Mouse (Mus musculus) neural tube, embryonic 13.5 days (tissue): Measurements from ENCODE around the gene Ptcd2. TPM values are rescaled to one million over a fixed set of nuclear protein-coding genes. Genes with fewer than 3 reads are reported as not detected.

ENCODE experiments used
- ATAC-seq: fragments of 200-750 bp; cut with Nextera tagmentation; 2 replicates; pipeline ENCODE4 v1.8.0; 2017; ENCODE audit warnings: low read depth, mild to moderate bottlenecking, moderate TSS enrichment, moderate library complexity
- H3K27ac ChIP-seq: fragments of 300-500 bp; sonication (generic); replicated peaks from 2 replicates; pipeline ENCODE4 v1.5.1; 2015; ENCODE audit warnings: moderate library complexity, mild to moderate bottlenecking, inconsistent platforms
- H3K27me3 ChIP-seq: fragments of 300-500 bp; sonication (generic); 2 replicates; pipeline ENCODE4 v1.6.1; 2015; ENCODE audit warnings: mild to moderate bottlenecking, inconsistent platforms
- H3K36me3 ChIP-seq: fragments of 300-500 bp; sonication (generic); 2 replicates; pipeline ENCODE4 v1.6.1; 2015; ENCODE audit warnings: mild to moderate bottlenecking, inconsistent platforms
- H3K4me1 ChIP-seq: fragments of 300-500 bp; sonication (generic); replicated peaks from 2 replicates; pipeline ENCODE4 v1.6.1; 2015; ENCODE audit warnings: inconsistent platforms
- H3K4me2 ChIP-seq: fragments of 300-500 bp; sonication (generic); 2 replicates; pipeline ENCODE4 v1.6.1; 2015; ENCODE audit warnings: inconsistent platforms, mild to moderate bottlenecking, moderate library complexity
- H3K4me3 ChIP-seq: fragments of 300-500 bp; sonication (generic); 2 replicates; pipeline ENCODE4 v1.5.1; 2015; ENCODE audit warnings: mild to moderate bottlenecking, inconsistent platforms
- H3K9ac ChIP-seq: fragments of 300-500 bp; sonication (generic); 2 replicates; pipeline ENCODE4 v1.6.1; 2015; ENCODE audit warnings: moderate library complexity, mild to moderate bottlenecking, inconsistent platforms
- H3K9me3 ChIP-seq: fragments of 300-500 bp; sonication (generic); 2 replicates; pipeline ENCODE4 v1.6.1; 2016; ENCODE audit warnings: inconsistent platforms
- WGBS: fragments of 180-500 bp; shearing (Covaris S2); methylation state at CpG from one replicate; pipeline ENCODE4 v1.1.7; 2015; 5-methylcytosine and 5-hydroxymethylcytosine counted together
- polyA plus RNA-seq: library from polyadenylated mRNA; unstranded; fragments of >200 nt; fragmentation: Nextera tagmentation; extraction: Ambion mirVana; gene quantifications from 2 replicates; pipeline ENCODE4 v1.2.1, GENCODE M21; 2015

Gene Ptcd2
- polyA plus RNA-seq, 1 experiment from 2014 or later = 52.8 TPM

- Histone ChIP-seq H3K4me2 (no peak overlapping the region), H3K4me1 (peaks cover under 1% of the 10 kb centered on the region; the same call in 1 of the 2 replicates), H3K27ac (no peak overlapping the region), H3K4me3 (no peak overlapping the region), H3K9ac (no peak overlapping the region), H3K27me3 (no peaks in the 10 kb centered on the region), H3K9me3 (no peaks in the 10 kb centered on the region), H3K36me3 (no peaks in the 10 kb centered on the region)
- WGBS = 93% methylated on average over 8 of the region's 8 CpGs
- no peak for ATAC-seq
Measured at GRCm38 (mm10) chr13:99290766-99291165, 53.7 kb downstream of the Ptcd2 start.

GRCm38 (mm10) chr13:99287786-99288185 lies 56.7 kb downstream of the Ptcd2 start:
- H3K4me2 ChIP-seq = no peak overlapping the region
- ATAC-seq = no peak
- no peaks in the 10 kb centered on the region for H3K36me3 ChIP-seq
- H3K27ac ChIP-seq = no peak overlapping the region
- H3K9ac ChIP-seq = no peak overlapping the region
- H3K4me1 ChIP-seq = peaks cover 30% of the 10 kb centered on the region
- no peak overlapping the region for H3K4me3 ChIP-seq
- H3K9me3 ChIP-seq = no peaks in the 10 kb centered on the region
- H3K27me3 ChIP-seq = no peaks in the 10 kb centered on the region
- 80% methylated on average over 9 of the region's 9 CpGs for WGBS

DNA sequence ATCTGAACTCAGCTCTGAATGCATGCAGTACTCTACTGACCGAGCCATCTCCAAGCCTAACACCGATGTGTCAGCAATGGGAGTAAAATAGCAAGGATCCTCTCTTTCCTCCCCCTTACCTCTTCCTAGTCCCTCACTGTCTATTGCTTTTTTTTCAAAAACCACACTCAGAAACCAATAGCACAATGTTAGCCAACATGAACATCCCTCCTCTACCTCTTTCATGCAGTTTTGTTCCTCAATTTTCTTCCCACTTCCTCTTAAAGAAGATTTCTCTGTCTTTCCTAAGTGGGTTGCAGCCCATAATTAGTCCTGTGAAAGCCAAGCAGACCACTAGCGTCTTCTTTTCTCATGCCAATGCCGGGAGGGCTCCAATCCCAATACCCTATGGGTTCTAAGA lies 57.3 kb downstream of the Ptcd2 start:
- no peaks in the 10 kb centered on the region for H3K27me3 ChIP-seq
- H3K9me3 ChIP-seq = no peaks in the 10 kb centered on the region
- H3K36me3 ChIP-seq = no peaks in the 10 kb centered on the region
- 88% methylated on average over 4 of the region's 4 CpGs for whole genome bisulfite sequencing
- H3K4me2 ChIP-seq = no peak overlapping the region
- no peak overlapping the region for H3K4me3 ChIP-seq
- H3K9ac ChIP-seq = no peak overlapping the region
- H3K4me1 ChIP-seq = peaks cover 31% of the 10 kb centered on the region
- H3K27ac ChIP-seq = no peak overlapping the region
- ATAC-seq = no peak

DNA sequence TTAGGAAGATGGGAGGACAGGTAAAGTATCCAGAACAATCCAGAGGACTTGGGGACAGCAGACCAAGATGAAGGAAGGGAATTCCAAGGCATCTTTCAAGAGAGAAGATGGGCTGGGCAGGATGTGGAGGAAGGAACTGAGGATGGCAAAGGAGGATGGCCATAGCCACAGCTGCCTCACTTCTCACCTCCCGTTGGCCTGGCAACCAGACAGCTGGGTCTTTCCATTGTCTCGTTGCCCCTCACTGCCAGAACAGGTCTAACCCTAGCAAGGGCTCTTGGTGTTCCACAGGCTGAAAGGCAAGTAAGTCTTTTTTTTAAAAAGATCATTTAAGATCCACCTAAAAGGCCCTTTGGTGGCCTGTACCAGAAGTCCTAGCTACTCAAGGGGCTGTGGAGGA lies 59.3 kb downstream of the Ptcd2 start:
- no peak for ATAC-seq
- Histone ChIP-seq H3K27ac (peak overlapping the region; percentile 81), H3K9me3 (no peaks in the 10 kb centered on the region), H3K36me3 (no peaks in the 10 kb centered on the region), H3K4me2 (no peak overlapping the region), H3K9ac (no peak overlapping the region), H3K4me1 (peaks cover 31% of the 10 kb centered on the region), H3K4me3 (no peak overlapping the region), H3K27me3 (no peaks in the 10 kb centered on the region)
- 49% methylated on average over 2 of the region's 2 CpGs for WGBS

DNA sequence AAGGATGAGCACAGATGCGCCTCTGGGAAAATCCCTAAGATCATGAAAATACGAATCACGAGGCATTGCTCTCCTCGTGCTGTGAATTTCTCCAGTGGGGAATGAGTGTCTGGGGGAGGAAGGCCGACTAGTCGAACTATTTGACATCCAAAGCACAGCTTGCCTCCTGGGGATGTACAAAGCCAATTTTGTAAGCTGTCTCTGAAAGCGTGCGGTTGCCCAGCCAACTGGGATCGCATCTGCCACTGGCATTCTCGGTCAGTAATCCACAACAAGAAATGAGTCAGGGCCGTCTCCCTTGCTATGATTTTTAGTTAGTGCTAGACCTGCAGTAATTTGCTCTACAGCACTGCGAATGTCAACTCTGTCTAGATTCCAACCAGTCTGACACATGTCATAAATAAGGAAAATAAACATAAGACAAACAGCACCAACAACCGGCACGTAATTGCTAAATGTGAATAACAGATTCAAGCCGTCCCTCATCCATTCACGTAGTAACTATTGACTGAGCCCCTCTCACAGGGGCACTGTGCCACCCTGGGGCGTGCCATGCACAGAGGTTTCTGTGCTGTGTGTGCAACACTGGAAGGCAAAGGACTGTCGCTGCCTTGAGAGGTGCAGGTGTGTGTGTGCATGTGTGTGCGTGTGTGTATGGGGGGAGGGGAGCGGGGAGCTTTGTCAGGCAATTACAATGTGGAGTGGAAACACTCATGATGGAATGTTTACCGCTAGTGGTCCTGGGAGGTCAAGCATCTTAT lies 59.9 kb downstream of the Ptcd2 start:
- 44% methylated on average over 21 of the region's 21 CpGs for WGBS
- Histone ChIP-seq H3K9ac (no peak overlapping the region), H3K9me3 (no peaks in the 10 kb centered on the region)

DNA sequence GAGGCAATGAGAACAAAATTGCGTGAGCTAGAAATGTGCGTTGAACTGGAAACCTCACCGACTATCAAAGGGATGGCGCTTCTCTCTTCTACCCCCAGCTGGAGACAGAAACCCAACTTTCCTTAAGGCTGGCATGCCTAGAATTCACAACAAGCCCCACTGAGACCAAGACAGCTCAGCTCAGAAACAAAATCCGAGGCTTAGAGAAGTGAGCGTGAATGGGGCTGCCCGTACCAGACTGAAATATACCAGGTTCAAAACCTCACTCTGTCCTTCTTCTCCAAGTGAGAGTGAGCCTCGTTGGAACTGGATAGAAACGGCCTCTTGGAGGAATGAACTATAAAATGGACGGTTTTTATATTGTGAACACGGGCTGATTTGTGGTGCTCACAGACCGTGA lies 60.6 kb downstream of the Ptcd2 start:
- WGBS = 56% methylated on average over 12 of the region's 12 CpGs

More for the DNA sequence above, 59.9 kb downstream of the Ptcd2 start:
- ATAC-seq = peak; percentile 88
- Histone ChIP-seq H3K4me3 (no peak overlapping the region), H3K4me1 (peaks cover 31% of the 10 kb centered on the region), H3K4me2 (peak overlapping the region; percentile 33), H3K27me3 (no peaks in the 10 kb centered on the region), H3K27ac (peak overlapping the region; percentile 81), H3K36me3 (no peaks in the 10 kb centered on the region)

DNA sequence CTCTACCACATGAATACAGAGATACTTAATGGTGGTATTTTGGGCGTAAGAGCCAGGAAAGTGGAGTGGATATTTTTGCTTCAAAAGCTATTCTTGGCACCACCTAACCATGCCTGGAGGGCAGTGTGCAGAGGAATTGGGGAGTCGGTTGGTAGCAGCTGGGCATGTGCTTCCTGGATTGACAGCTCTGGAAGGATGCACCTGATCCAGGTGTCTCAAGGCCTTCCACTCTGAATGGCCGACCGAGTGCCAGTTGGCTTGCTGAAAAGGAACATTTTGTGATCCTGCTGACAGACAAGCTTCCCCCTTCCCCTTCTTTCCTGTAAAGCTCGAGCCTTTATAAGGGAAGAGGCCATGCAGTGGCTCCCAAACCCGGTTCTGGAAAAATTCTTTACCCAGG lies 61.5 kb downstream of the Ptcd2 start:
- H3K9me3 ChIP-seq = no peaks in the 10 kb centered on the region
- H3K27me3 ChIP-seq = no peaks in the 10 kb centered on the region
- no peaks in the 10 kb centered on the region for H3K36me3 ChIP-seq
- H3K9ac ChIP-seq = no peak overlapping the region
- H3K4me2 ChIP-seq = no peak overlapping the region
- WGBS = 83% methylated on average over 6 of the region's 6 CpGs
- no peak for ATAC-seq
- H3K27ac ChIP-seq = no peak overlapping the region
- H3K4me3 ChIP-seq = no peak overlapping the region
- peaks cover 35% of the 10 kb centered on the region for H3K4me1 ChIP-seq

More for the DNA sequence above, 60.6 kb downstream of the Ptcd2 start:
- Histone ChIP-seq H3K4me2 (peak overlapping the region; percentile 33), H3K4me3 (no peak overlapping the region), H3K36me3 (no peaks in the 10 kb centered on the region), H3K9me3 (no peaks in the 10 kb centered on the region), H3K27me3 (no peaks in the 10 kb centered on the region), H3K4me1 (peaks cover 35% of the 10 kb centered on the region), H3K27ac (peak overlapping the region; percentile 81), H3K9ac (no peak overlapping the region)
- ATAC-seq = 0 out of 2 replicates have a peak, but pooled peaks have one; percentile 27

GRCm38 (mm10) chr13:99279351-99279750 lies 65.2 kb downstream of the Ptcd2 start:
- no peak for ATAC-seq
- Histone ChIP-seq H3K4me3 (no peak overlapping the region), H3K27ac (no peak overlapping the region), H3K36me3 (no peaks in the 10 kb centered on the region), H3K27me3 (no peaks in the 10 kb centered on the region), H3K9ac (no peak overlapping the region), H3K9me3 (no peaks in the 10 kb centered on the region), H3K4me2 (no peak overlapping the region), H3K4me1 (peaks cover 21% of the 10 kb centered on the region)
- WGBS = 75% methylated on average over 10 of the region's 10 CpGs

DNA sequence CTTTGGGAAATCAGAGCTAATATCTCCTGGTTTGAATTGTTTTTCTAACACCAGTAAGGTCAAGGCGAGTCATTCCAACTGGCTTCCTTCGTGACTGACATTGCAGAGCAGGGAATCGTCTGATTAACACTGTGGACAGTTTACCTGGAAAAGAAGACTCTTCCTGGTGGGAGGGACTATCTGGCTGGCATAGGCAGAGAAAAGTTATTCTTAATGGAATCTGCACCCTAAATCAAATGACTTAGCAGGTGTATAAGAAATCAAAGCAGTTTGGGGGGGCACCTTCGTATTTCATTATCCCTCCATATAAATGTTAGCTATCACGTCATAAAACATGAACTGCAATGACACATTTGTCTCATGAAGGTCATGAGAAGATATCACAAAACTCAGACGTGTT lies 66.0 kb downstream of the Ptcd2 start:
- H3K9ac ChIP-seq = no peak overlapping the region
- no peak overlapping the region for H3K4me2 ChIP-seq
- H3K4me3 ChIP-seq = no peak overlapping the region
- H3K4me1 ChIP-seq = peaks cover 13% of the 10 kb centered on the region
- H3K36me3 ChIP-seq = no peaks in the 10 kb centered on the region
- no peaks in the 10 kb centered on the region for H3K9me3 ChIP-seq
- 82% methylated on average over 6 of the region's 6 CpGs for WGBS
- no peak overlapping the region for H3K27ac ChIP-seq
- no peak for ATAC-seq
- no peaks in the 10 kb centered on the region for H3K27me3 ChIP-seq

DNA sequence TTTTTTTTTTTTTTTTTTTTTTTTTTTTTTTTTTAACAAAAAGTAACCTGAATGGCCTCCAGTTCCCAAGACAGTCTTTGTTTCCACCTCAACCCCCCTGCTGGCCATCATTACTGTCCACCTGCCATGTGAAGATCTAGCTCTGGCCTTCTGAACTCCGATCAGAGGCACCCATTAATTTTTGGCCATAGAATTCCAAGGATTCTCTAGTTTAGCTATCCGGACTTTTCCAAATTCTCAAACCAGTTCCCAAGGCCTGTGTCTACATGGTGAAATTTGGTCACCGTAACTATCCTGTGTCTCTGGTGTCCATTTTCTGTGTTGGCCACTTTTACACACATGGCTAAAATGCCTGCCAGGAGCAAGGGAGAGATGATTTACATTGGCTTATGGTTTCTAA lies 67.0 kb downstream of the Ptcd2 start:
- H3K27ac ChIP-seq = no peak overlapping the region
- H3K9me3 ChIP-seq = no peaks in the 10 kb centered on the region
- H3K36me3 ChIP-seq = no peaks in the 10 kb centered on the region
- no peak for ATAC-seq
- no peak overlapping the region for H3K4me2 ChIP-seq
- H3K9ac ChIP-seq = no peak overlapping the region
- H3K4me1 ChIP-seq = 0 out of 2 replicates have a peak, but pooled peaks cover 4% of the 10 kb centered on the region
- WGBS = 99% methylated on average over 3 of the region's 3 CpGs
- H3K27me3 ChIP-seq = no peaks in the 10 kb centered on the region
- no peak overlapping the region for H3K4me3 ChIP-seq

GRCm38 (mm10) chr13:99272046-99272445 lies 72.5 kb downstream of the Ptcd2 start:
- 94% methylated on average over 3 of the region's 3 CpGs for WGBS
- no peaks in the 10 kb centered on the region for H3K27me3 ChIP-seq
- H3K4me2 ChIP-seq = no peak overlapping the region

More at GRCm38 (mm10) chr13:99272046-99272445, 72.5 kb downstream of the Ptcd2 start:
- Histone ChIP-seq H3K36me3 (no peaks in the 10 kb centered on the region), H3K4me3 (no peak overlapping the region), H3K9ac (no peak overlapping the region), H3K4me1 (no peaks in the 10 kb centered on the region), H3K9me3 (no peaks in the 10 kb centered on the region), H3K27ac (no peak overlapping the region)
- no peak for ATAC-seq
